In genomic region chr2:58469816-58470215, GRCm38 (mm10) we compare ENCODE assay signal across 46 mouse cellular contexts. TPM values are rescaled to one million over a fixed set of nuclear protein-coding genes. Genes with fewer than 3 reads are reported as not detected.
"Had no signal": no experiment of that assay in that cellular context is flagged by ENCODE, and none has a peak within 500 bp of the region (broad histone marks: within the 10 kb centered on the region; RNA-seq: fewer than 3 reads in every experiment).

Gene Gm17409, plus strand, starts transcription at chr2:58470116.

- DNase-seq: left cerebral cortex, postnatal 4 days; liver; liver, embryonic 13.5 days; liver, postnatal 0 days; lung, adult 18-20 months; lung, adult 2 months; lung, embryonic 14.5 days; lung, postnatal 10 days; lung, postnatal 14 days; lung, postnatal 36 days had no signal

- H3K4me1 ChIP-seq: limb, embryonic 12.5 days; limb, embryonic 13.5 days; limb, embryonic 15.5 days; liver, embryonic 12.5 days; liver, embryonic 13.5 days; liver, embryonic 15.5 days; lung, embryonic 15.5 days; megakaryocyte, embryonic 14.5 days; midbrain, embryonic 10.5 days; midbrain, embryonic 12.5 days; midbrain, embryonic 13.5 days; neural tube, embryonic 12.5 days had no signal

- H3K4me3 ChIP-seq: left cerebral cortex, adult 2 months; limb, embryonic 12.5 days; limb, embryonic 13.5 days; limb, embryonic 15.5 days; liver, embryonic 12.5 days; liver, embryonic 13.5 days; liver, embryonic 15.5 days; lung, embryonic 15.5 days; megakaryocyte, embryonic 14.5 days; midbrain, embryonic 10.5 days; midbrain, embryonic 12.5 days; midbrain, embryonic 13.5 days; myocyte; neural tube, embryonic 12.5 days had no signal

- H3K27ac ChIP-seq: left cerebral cortex, adult 2 months; limb, embryonic 12.5 days; limb, embryonic 13.5 days; limb, embryonic 15.5 days; liver, embryonic 12.5 days; liver, embryonic 13.5 days; liver, embryonic 14.5 days; liver, embryonic 15.5 days; lung, embryonic 15.5 days; macrophage; midbrain, embryonic 10.5 days; midbrain, embryonic 12.5 days; midbrain, embryonic 13.5 days; neural tube, embryonic 12.5 days had no signal

- H3K27me3 ChIP-seq: limb, embryonic 12.5 days; limb, embryonic 13.5 days; limb, embryonic 15.5 days; liver, embryonic 12.5 days; liver, embryonic 13.5 days; liver, embryonic 15.5 days; lung, embryonic 15.5 days; megakaryocyte, embryonic 14.5 days; midbrain, embryonic 12.5 days; midbrain, embryonic 13.5 days; neural tube, embryonic 12.5 days had no signal

- H3K9me3 ChIP-seq: limb, embryonic 15.5 days; liver, embryonic 12.5 days; liver, embryonic 13.5 days; liver, embryonic 15.5 days; lung, embryonic 15.5 days; midbrain, embryonic 12.5 days; midbrain, embryonic 13.5 days; neural tube, embryonic 12.5 days had no signal

- H3K4me2 ChIP-seq: limb, embryonic 12.5 days; limb, embryonic 13.5 days; limb, embryonic 15.5 days; liver, embryonic 11.5 days; liver, embryonic 12.5 days; liver, embryonic 13.5 days; liver, embryonic 15.5 days; lung, embryonic 14.5 days; lung, embryonic 15.5 days; midbrain, embryonic 11.5 days; midbrain, embryonic 12.5 days; midbrain, embryonic 13.5 days; neural tube, embryonic 12.5 days had no signal

- ATAC-seq: liver, embryonic 12.5 days; liver, postnatal 0 days; lung, postnatal 0 days; midbrain, embryonic 13.5 days; midbrain, embryonic 16.5 days had no signal

- H3K9ac ChIP-seq: limb, embryonic 12.5 days; limb, embryonic 13.5 days; limb, embryonic 15.5 days; liver, embryonic 12.5 days; liver, embryonic 13.5 days; liver, embryonic 14.5 days; liver, embryonic 15.5 days; liver, postnatal 0 days; lung, embryonic 14.5 days; lung, embryonic 15.5 days; midbrain, embryonic 12.5 days; midbrain, embryonic 13.5 days; neural tube, embryonic 12.5 days had no signal

RNA-seq across cellular contexts. Expression of gene Gm17409, which starts in this region (rescaled TPM):
- total RNA-seq: left cerebral cortex, adult 18-20 months; left cerebral cortex, adult 2 months; left cerebral cortex, adult 8-10 months; left cerebral cortex, postnatal 10 days; left cerebral cortex, postnatal 14 days; left cerebral cortex, postnatal 25 days; left cerebral cortex, postnatal 36 days; left cerebral cortex, postnatal 4 days; liver, adult 2 months; megakaryocyte progenitor cell, adult 5-6 weeks; megakaryocyte, adult 5-6 weeks; megakaryocyte-erythroid progenitor cell, adult 5-6 weeks; midbrain, postnatal 0 days; monocyte, adult 5-6 weeks had no signal
- polyA plus RNA-seq: limb, embryonic 11.5 days; limb, embryonic 12.5 days; limb, embryonic 13.5 days; limb, embryonic 14.5 days; limb, embryonic 15.5 days; liver, adult 2 months; liver, embryonic 11.5 days; liver, embryonic 12.5 days; liver, embryonic 13.5 days; liver, embryonic 14.5 days; liver, embryonic 15.5 days; liver, embryonic 16.5 days; liver, postnatal 0 days; lung, adult 2 months; lung, embryonic 14.5 days; lung, embryonic 15.5 days; lung, embryonic 16.5 days; lung, postnatal 0 days; macrophage; midbrain, embryonic 10.5 days; midbrain, embryonic 11.5 days; midbrain, embryonic 12.5 days; midbrain, embryonic 13.5 days; midbrain, embryonic 16.5 days; midbrain, postnatal 0 days; myocyte; neural tube, embryonic 11.5 days; neural tube, embryonic 12.5 days had no signal
